Mouse (Mus musculus) kidney, postnatal 25 days (tissue): ENCODE measurements around the gene 1700061G19Rik.

ENCODE experiments used
- DNase-seq, 2 experiments: peaks; one replicate each; pipeline ENCODE4 v3.0.0; 2021; ENCODE audit warnings: mixed read lengths in 2 of 2

1700061G19Rik gene

DNA sequence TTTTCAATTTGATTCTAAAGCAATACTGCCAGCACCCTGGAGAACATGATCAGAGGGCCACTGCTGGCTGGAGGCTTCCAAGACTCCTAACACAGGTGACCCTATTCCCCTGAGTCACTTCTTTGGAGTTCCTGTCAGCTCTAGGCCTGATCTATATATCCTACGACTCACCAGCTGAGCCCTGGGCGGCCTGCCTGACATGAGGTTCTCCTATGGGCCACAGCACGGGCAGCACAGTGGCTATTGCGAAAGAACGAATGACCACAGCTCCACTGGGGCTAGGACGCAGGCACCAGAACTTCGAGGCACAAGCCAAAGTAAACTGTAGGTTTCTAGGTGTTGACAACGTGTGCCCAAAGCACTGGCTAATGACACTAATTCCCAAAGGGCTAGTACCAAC is 54.7 kb downstream of the 1700061G19Rik start:
- no peak for DNase-seq

DNA sequence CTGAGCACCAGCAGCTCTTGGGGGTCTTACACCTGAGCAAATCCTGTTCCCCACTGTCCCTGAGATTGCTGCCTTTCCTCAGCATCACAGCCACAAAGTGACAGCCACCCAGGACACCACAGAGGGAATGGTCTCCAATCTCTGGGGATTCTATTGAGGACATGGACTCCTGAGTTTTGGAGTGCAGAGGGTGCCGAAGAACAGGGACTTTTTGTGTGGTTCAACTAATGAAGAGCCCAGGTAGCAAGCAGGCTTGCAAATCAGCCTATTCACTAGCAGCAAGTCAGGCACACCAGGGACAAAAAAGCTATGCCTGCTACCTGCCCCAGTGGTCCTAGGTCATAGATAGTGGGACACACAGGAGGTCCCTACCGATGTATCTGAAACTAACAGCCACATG is 58.1 kb downstream of the 1700061G19Rik start:
- DNase-seq = no peak

DNA sequence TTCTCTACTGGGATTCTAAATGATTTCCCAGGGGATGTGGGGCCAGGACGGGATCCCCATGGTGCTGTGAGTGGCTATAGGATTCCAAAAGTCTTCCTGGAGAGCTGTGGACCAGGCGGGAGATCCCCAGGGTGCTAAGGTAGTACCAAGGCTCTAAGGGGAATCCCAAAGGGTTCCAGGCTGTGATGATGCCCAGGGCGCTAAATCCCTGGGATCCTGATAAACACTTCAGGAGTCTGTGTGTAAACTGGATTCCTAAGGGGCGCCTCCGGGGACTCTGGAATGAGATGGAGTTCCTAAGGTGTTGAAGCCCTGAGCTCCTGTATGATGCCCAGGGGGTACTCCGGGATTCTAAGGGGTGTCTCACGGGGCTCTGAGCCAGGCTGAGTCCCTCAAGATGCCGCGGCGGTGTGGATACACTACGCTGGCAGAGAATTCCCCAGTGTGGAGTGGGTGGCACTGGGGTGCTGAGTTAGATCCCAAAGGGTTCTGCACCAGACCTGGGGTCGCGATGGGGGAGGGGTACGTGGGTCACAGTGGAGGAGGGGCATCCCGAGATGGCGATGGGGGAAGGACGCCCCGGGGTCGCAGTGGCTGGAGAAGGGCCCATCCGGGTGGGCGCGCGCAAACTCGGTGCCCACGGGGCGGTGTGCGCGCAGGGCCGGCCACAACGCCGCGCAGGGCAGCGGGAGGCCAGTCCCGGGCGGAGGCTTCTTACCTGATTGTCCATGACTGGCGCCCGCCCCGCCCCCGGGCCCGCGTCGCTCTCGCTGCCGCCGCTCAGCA is 59.5 kb downstream of the 1700061G19Rik start:
- no peak for DNase-seq

DNA sequence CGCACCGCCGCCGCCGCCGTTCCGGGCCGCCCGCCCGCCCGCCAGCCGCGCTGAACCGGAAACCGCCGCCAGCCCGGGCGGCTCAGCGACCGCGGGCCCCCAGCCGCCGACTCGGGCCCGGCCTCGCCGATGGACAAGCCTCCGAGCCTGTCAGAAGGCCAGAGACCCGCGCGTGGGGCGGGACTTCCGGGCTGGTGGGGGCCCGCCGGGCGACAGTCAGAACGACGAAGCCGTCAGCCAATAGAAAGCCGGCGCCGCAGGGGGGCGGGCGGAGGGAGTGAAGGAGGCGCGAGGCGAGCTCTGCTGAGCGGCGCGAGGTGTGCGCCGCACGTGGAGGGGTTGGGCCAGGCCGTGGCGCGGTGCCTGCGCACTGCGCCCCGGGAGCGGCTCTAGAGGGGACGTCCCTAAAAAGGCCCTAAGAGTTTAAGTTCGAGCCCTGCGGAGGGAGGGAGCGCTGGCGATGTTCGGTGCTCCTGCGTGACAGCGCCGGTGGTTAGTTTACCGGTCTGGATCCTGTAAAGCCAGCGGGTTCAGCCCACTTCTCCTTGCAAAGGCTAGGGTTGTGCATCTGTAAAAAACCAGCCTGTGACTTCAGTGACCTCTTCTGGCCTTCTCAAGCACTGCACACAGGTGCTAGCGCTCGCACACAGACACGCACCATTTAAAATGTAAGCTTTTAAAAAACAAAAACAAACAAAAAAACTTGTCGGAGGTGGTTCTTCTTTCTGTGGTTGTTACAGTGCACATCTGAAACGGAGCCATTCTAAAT is 60.3 kb downstream of the 1700061G19Rik start, which contains the start of gene Mllt1:
Gene Mllt1 (minus strand): TSS at position 53 of the 769 bp plus-strand sequence.
- peak; percentile 98 to 99 for DNase-seq

DNA sequence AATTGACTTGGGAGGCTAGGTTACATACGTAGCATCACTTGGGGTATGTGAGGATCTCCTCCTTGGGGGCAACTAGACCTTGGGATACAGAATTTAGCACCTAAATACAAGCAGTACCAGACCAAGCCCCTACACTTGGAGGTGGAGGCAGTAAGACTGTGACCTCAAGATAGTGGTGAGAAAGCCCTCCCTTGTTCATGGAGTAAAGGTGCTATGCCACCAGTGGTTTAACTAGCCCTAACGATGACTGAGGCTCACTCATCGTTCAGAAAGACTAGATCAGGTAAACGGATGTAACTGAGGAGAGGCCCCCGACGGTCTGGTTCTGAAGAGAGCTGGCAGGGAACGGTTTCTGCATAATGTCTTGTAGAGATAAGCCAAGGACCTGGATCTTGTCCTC is 61.5 kb downstream of the 1700061G19Rik start:
- DNase-seq = no peak
